Mouse (Mus musculus) kidney, postnatal 0 days (tissue): ENCODE measurements around the gene Hoxb1. TPM values are rescaled to one million over a fixed set of nuclear protein-coding genes. Genes with fewer than 3 reads are reported as not detected.
A peak's percentile ranks its signal among the peaks of the same experiment; 100 is the strongest.

Experiments
- ATAC-seq: fragments of 200-750 bp; cut with Nextera tagmentation; replicated peaks from 2 replicates; pipeline ENCODE4 v1.8.0; 2017; ENCODE audit warnings: low read depth, moderate number of reproducible peaks, moderate TSS enrichment, moderate library complexity; ENCODE audit not compliant: low FRiP score
- DNase-seq: peaks from one replicate; pipeline ENCODE4 v3.0.0-alpha.2; 2016; ENCODE audit warnings: low spot score
- H3K27ac ChIP-seq: fragments of 300-500 bp; sonication (generic); 2 replicates; pipeline ENCODE4 v1.5.1; 2014; ENCODE audit warnings: mild to moderate bottlenecking
- H3K27me3 ChIP-seq: fragments of 300-500 bp; sonication (generic); 2 replicates; pipeline ENCODE4 v1.6.1; 2014; ENCODE audit warnings: low read length, mixed read lengths; ENCODE audit not compliant: insufficient read depth
- H3K36me3 ChIP-seq: fragments of 300-500 bp; sonication (generic); 2 replicates; pipeline ENCODE4 v1.6.1; 2014; ENCODE audit warnings: low read length, mixed read lengths; ENCODE audit not compliant: insufficient read depth
- H3K4me1 ChIP-seq: fragments of 300-500 bp; sonication (generic); replicated peaks from 2 replicates; pipeline ENCODE4 v1.6.1; 2014; ENCODE audit warnings: antibody characterized with exemption, low read length, mixed read lengths; ENCODE audit not compliant: insufficient read depth
- H3K4me2 ChIP-seq: fragments of 300-500 bp; sonication (generic); 2 replicates; pipeline ENCODE4 v1.6.1; 2014; ENCODE audit warnings: mild to moderate bottlenecking, low read length, moderate library complexity, mixed read lengths
- H3K4me3 ChIP-seq: fragments of 300-500 bp; sonication (generic); replicated peaks from 2 replicates; pipeline ENCODE4 v1.5.1; 2014; ENCODE audit warnings: low read depth, low read length
- H3K9ac ChIP-seq: fragments of 300-500 bp; sonication (generic); 2 replicates; pipeline ENCODE4 v1.6.1; 2014; ENCODE audit warnings: low read depth, low read length
- H3K9me3 ChIP-seq: fragments of 300-500 bp; sonication (generic); replicated peaks from 2 replicates; pipeline ENCODE4 v1.6.1; 2016; ENCODE audit warnings: low read length, inconsistent platforms, mixed read lengths
- CTCF ChIP-seq: IDR thresholded peaks from 2 replicates; pipeline ENCODE4 v1.5.1; 2016; ENCODE audit warnings: antibody characterized with exemption, low read depth, mild to moderate bottlenecking, moderate library complexity
- WGBS: fragments of 180-500 bp; shearing (Covaris S2); extraction: QIAGEN DNeasy Blood & Tissue Kit; methylation state at CpG from one replicate; pipeline ENCODE4 v1.1.7; 2014; 5-methylcytosine and 5-hydroxymethylcytosine counted together
- polyA plus RNA-seq: library from polyadenylated mRNA; unstranded; fragments of >200 nt; fragmentation: Nextera tagmentation; extraction: Ambion mirVana; gene quantifications from 2 replicates; pipeline ENCODE4 v1.2.1, GENCODE M21; 2015

The Hoxb1 gene
- polyA plus RNA-seq, 1 experiment from 2014 or later: 0.13 TPM

DNA sequence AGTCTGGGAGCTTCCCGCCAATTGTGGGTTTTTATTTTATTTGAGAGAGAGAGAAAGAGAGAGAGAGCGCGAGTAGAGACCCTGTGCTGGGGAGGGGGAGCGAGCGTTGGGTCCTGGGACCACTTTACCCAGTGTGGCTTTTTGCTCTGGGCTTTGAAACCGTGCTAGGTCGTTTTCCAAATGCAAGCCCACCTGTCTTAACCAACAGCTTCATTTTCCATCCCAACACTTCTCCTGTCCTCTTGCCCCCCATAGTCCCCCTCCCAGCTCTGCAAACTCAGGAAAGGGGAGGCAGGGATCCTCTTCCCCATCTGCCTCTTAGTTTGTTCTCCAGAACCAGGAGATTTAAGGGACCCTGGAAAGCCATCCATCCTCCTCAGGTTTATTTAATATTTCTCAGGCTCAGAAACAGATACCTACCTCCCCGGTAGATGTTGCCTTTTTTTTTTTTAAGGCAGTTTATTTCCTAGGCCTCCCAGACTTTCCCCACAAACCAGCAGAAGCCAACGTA lies 10.7 kb upstream of the Hoxb1 start:
- no peaks in the 10 kb centered on the region for H3K9me3 ChIP-seq
- peak overlapping the region; percentile 89 for H3K4me3 ChIP-seq
- H3K27me3 ChIP-seq: no peaks in the 10 kb centered on the region
- ATAC-seq: no peak
- DNase-seq: peak; percentile 61
- 10% methylated on average over 9 of the region's 9 CpGs for WGBS
- H3K4me2 ChIP-seq: peak overlapping the region; percentile 92
- no peak for TF ChIP-seq CTCF
- peak overlapping the region; percentile 99 for H3K9ac ChIP-seq
- peak overlapping the region; percentile 98 for H3K27ac ChIP-seq
- peaks cover 21% of the 10 kb centered on the region for H3K4me1 ChIP-seq
- H3K36me3 ChIP-seq: 0 out of 2 replicates have a peak, but pooled peaks cover 3% of the 10 kb centered on the region

DNA sequence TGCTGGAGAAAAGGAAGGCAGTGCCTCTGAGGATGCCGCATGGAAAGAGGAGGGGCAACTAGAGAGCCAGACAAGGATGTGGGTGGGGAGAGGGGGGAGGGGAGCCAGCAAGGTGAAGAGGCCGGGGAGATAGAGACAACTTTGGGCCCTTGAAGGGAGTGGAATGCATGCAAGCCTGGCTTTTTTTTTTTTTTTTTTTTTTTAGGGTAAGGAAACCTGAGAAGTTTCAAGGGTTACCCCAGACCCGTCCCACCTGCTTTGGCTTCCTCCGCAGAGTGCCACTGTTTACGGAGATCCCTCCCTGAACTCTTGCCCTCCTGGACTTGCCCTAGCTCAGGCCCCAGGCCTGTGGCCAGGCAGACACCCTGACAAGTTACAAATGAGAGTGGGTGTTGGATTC lies 1.7 kb upstream of the Hoxb1 start:
- H3K4me2 ChIP-seq: no peak overlapping the region
- DNase-seq (no peak), ATAC-seq (peak; percentile 49; the same call in 1 of the 2 replicates)
- no peaks in the 10 kb centered on the region for H3K9me3 ChIP-seq
- no peaks in the 10 kb centered on the region; the same call in 1 of the 2 replicates for H3K27me3 ChIP-seq
- no peak overlapping the region for H3K4me3 ChIP-seq
- H3K9ac ChIP-seq: no peak overlapping the region
- no peak for TF ChIP-seq CTCF
- no peak overlapping the region for H3K27ac ChIP-seq
- H3K36me3 ChIP-seq: no peaks in the 10 kb centered on the region
- peaks cover 3% of the 10 kb centered on the region; the same call in 1 of the 2 replicates for H3K4me1 ChIP-seq
- 15% methylated on average over 5 of the region's 5 CpGs for WGBS

DNA sequence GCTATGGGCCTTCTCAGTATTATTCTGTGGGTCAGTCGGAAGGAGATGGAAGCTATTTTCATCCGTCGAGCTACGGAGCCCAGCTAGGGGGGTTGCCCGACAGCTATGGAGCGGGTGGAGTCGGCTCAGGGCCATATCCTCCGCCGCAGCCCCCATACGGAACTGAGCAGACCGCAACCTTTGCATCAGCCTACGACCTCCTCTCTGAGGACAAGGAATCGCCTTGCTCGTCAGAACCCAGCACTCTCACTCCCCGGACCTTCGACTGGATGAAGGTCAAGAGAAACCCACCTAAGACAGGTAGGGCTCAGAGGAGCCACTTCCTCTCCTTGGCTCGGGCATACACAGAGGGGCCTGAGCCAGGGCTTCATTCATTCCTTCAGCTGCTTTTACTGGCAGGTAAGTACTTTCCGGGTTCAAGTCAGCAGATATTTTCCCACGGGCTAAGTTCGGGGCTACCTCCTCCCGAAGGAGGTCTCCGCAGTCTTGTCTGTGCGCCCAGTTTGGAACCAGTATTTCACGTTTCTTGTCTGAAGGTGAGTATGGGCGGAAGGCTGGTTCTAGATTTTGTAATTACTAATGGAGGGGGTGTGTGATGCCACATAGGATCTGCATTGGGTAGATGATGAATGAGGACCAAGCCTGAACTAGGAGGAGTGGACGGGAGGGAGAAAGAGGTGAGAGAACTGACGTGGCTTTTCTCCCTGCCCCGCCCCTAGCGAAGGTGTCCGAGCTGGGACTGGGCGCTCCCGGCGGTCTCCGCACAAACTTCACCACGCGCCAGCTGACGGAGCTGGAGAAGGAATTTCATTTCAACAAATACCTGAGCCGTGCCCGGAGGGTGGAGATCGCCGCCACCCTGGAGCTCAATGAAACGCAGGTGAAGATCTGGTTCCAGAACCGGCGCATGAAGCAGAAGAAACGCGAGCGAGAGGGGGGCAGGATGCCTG lies 815 bp downstream of the Hoxb1 start:
- peaks cover 3% of the 10 kb centered on the region; the same call in 1 of the 2 replicates for H3K4me1 ChIP-seq
- no peaks in the 10 kb centered on the region for H3K36me3 ChIP-seq
- no peak; the same call in 1 of the 2 replicates for TF ChIP-seq CTCF
- no peak overlapping the region for H3K27ac ChIP-seq
- H3K4me2 ChIP-seq: peak overlapping the region; percentile 46
- H3K4me3 ChIP-seq: peak overlapping the region; percentile 10; the same call in 1 of the 2 replicates
- DNase-seq (peak; percentile 55), ATAC-seq (peak; percentile 67; the same call in 1 of the 2 replicates)
- H3K9ac ChIP-seq: peak overlapping the region; percentile 32
- no peaks in the 10 kb centered on the region; the same call in 1 of the 2 replicates for H3K27me3 ChIP-seq
- 7% methylated on average over 47 of the region's 47 CpGs for WGBS
- H3K9me3 ChIP-seq: no peaks in the 10 kb centered on the region

GRCm38 (mm10) chr11:96367141-96367540 lies 1.6 kb downstream of the Hoxb1 start:
- no peak overlapping the region for H3K4me3 ChIP-seq
- H3K27me3 ChIP-seq: no peaks in the 10 kb centered on the region; the same call in 1 of the 2 replicates
- no peak overlapping the region for H3K27ac ChIP-seq
- WGBS: 65% methylated on average over 6 of the region's 6 CpGs
- ATAC-seq (no peak), DNase-seq (no peak)
- H3K36me3 ChIP-seq: no peaks in the 10 kb centered on the region
- no peak for TF ChIP-seq CTCF
- H3K4me2 ChIP-seq: peak overlapping the region; percentile 46; the same call in 1 of the 2 replicates
- H3K9ac ChIP-seq: no peak overlapping the region
- no peaks in the 10 kb centered on the region for H3K9me3 ChIP-seq
- H3K4me1 ChIP-seq: peaks cover 3% of the 10 kb centered on the region; the same call in 1 of the 2 replicates

GRCm38 (mm10) chr11:96368686-96369085 lies 3.1 kb downstream of the Hoxb1 start:
- Histone ChIP-seq H3K4me2 (no peak overlapping the region), H3K27me3 (no peaks in the 10 kb centered on the region; the same call in 1 of the 2 replicates), H3K4me1 (peaks cover 7% of the 10 kb centered on the region), H3K9me3 (no peaks in the 10 kb centered on the region), H3K9ac (no peak overlapping the region), H3K4me3 (no peak overlapping the region), H3K36me3 (no peaks in the 10 kb centered on the region), H3K27ac (no peak overlapping the region)
- TF ChIP-seq CTCF: no peak
- 42% methylated on average over 5 of the region's 5 CpGs for WGBS
- ATAC-seq (no peak), DNase-seq (no peak)

GRCm38 (mm10) chr11:96369140-96369539 lies 3.6 kb downstream of the Hoxb1 start:
- Histone ChIP-seq H3K36me3 (no peaks in the 10 kb centered on the region), H3K9me3 (no peaks in the 10 kb centered on the region), H3K4me3 (no peak overlapping the region), H3K9ac (no peak overlapping the region), H3K4me2 (no peak overlapping the region), H3K4me1 (peaks cover 6% of the 10 kb centered on the region), H3K27me3 (no peaks in the 10 kb centered on the region; the same call in 1 of the 2 replicates), H3K27ac (no peak overlapping the region)
- 66% methylated on average over 7 of the region's 7 CpGs for WGBS
- no peak for TF ChIP-seq CTCF
- DNase-seq (no peak), ATAC-seq (no peak)
